Mouse (Mus musculus): Measurements from ENCODE around the gene Mef2a. TPM values are rescaled to one million over a fixed set of nuclear protein-coding genes. Genes with fewer than 3 reads are reported as not detected.

The Mef2a gene
- polyA plus RNA-seq, 1 experiment = 17.2 TPM

- no peak overlapping the region for H3K27ac ChIP-seq (ENCODE audit: control insufficient read depth, insufficient read depth, low read depth, low read length, poor library complexity)
- H3K4me3 ChIP-seq (replicated peaks; ENCODE audit: control insufficient read depth, low read depth, low read length) = no peak overlapping the region
- no peaks in the 10 kb centered on the region; the same call in 1 of the 2 replicates for H3K4me1 ChIP-seq (ENCODE audit: control insufficient read depth, insufficient read depth, low read length)
- TF ChIP-seq CTCF (IDR thresholded peaks at IDR 0.05; ENCODE audit: control insufficient read depth, insufficient read depth, low read length) (no peak), POLR2A (IDR thresholded peaks at IDR 0.05; ENCODE audit: borderline replicate concordance, control insufficient read depth, low read depth, low read length) (no peak)
Observed at GRCm38 (mm10) chr7:67359863-67360262, 12.8 kb downstream of the Mef2a start.

GRCm38 (mm10) chr7:67355870-67356269, 16.8 kb downstream of the Mef2a start:
- no peak overlapping the region for H3K4me3 ChIP-seq (replicated peaks; ENCODE audit: control insufficient read depth, low read depth, low read length)
- H3K27ac ChIP-seq (ENCODE audit: control insufficient read depth, insufficient read depth, low read depth, low read length, poor library complexity) = no peak overlapping the region
- H3K4me1 ChIP-seq (ENCODE audit: control insufficient read depth, insufficient read depth, low read length) = no peaks in the 10 kb centered on the region; the same call in 1 of the 2 replicates
- 74% methylated on average over 5 of the region's 5 CpGs for WGBS
- TF ChIP-seq CTCF (IDR thresholded peaks at IDR 0.05; ENCODE audit: control insufficient read depth, insufficient read depth, low read length) (peak; percentile 43; the same call in 1 of the 2 replicates), POLR2A (IDR thresholded peaks at IDR 0.05; ENCODE audit: borderline replicate concordance, control insufficient read depth, low read depth, low read length) (no peak)

- Histone ChIP-seq H3K4me3 (replicated peaks; ENCODE audit: control insufficient read depth, low read depth, low read length) (no peak overlapping the region), H3K4me1 (ENCODE audit: control insufficient read depth, insufficient read depth, low read length) (no peaks in the 10 kb centered on the region; the same call in 1 of the 2 replicates), H3K27ac (ENCODE audit: control insufficient read depth, insufficient read depth, low read depth, low read length, poor library complexity) (no peak overlapping the region)
- TF ChIP-seq CTCF (IDR thresholded peaks at IDR 0.05; ENCODE audit: control insufficient read depth, insufficient read depth, low read length) (peak; percentile 68), POLR2A (IDR thresholded peaks at IDR 0.05; ENCODE audit: borderline replicate concordance, control insufficient read depth, low read depth, low read length) (no peak)
- WGBS = 43% methylated on average over 6 of the region's 6 CpGs
Observed at GRCm38 (mm10) chr7:67353667-67354066, 19.0 kb downstream of the Mef2a start.

GRCm38 (mm10) chr7:67352989-67353388, 19.7 kb downstream of the Mef2a start:
- Histone ChIP-seq H3K4me3 (replicated peaks; ENCODE audit: control insufficient read depth, low read depth, low read length) (no peak overlapping the region), H3K4me1 (ENCODE audit: control insufficient read depth, insufficient read depth, low read length) (no peaks in the 10 kb centered on the region), H3K27ac (ENCODE audit: control insufficient read depth, insufficient read depth, low read depth, low read length, poor library complexity) (no peak overlapping the region)
- WGBS = 71% methylated on average over 4 of the region's 4 CpGs
- TF ChIP-seq POLR2A (IDR thresholded peaks at IDR 0.05; ENCODE audit: borderline replicate concordance, control insufficient read depth, low read depth, low read length) = no peak

GRCm38 (mm10) chr7:67344443-67344842, 28.2 kb downstream of the Mef2a start:
- no peak overlapping the region for H3K27ac ChIP-seq (ENCODE audit: control insufficient read depth, insufficient read depth, low read depth, low read length, poor library complexity)
- TF ChIP-seq CTCF (IDR thresholded peaks at IDR 0.05; ENCODE audit: control insufficient read depth, insufficient read depth, low read length) = no peak
- no peak for TF ChIP-seq POLR2A (IDR thresholded peaks at IDR 0.05; ENCODE audit: borderline replicate concordance, control insufficient read depth, low read depth, low read length)
- H3K4me3 ChIP-seq (replicated peaks; ENCODE audit: control insufficient read depth, low read depth, low read length) = no peak overlapping the region
- WGBS = 87% methylated on average over 1 of the region's 1 CpGs
- H3K4me1 ChIP-seq (ENCODE audit: control insufficient read depth, insufficient read depth, low read length) = no peaks in the 10 kb centered on the region

- 76% methylated on average over 7 of the region's 7 CpGs for WGBS
- Histone ChIP-seq H3K27ac (ENCODE audit: control insufficient read depth, insufficient read depth, low read depth, low read length, poor library complexity) (no peak overlapping the region), H3K4me3 (replicated peaks; ENCODE audit: control insufficient read depth, low read depth, low read length) (no peak overlapping the region), H3K4me1 (ENCODE audit: control insufficient read depth, insufficient read depth, low read length) (no peaks in the 10 kb centered on the region)
- no peak for TF ChIP-seq CTCF (IDR thresholded peaks at IDR 0.05; ENCODE audit: control insufficient read depth, insufficient read depth, low read length)
- TF ChIP-seq POLR2A (IDR thresholded peaks at IDR 0.05; ENCODE audit: borderline replicate concordance, control insufficient read depth, low read depth, low read length) = no peak
Observed at GRCm38 (mm10) chr7:67342067-67342625, 30.5 kb downstream of the Mef2a start.

- no peak overlapping the region for H3K27ac ChIP-seq (ENCODE audit: control insufficient read depth, insufficient read depth, low read depth, low read length, poor library complexity)
- no peak overlapping the region for H3K4me3 ChIP-seq (replicated peaks; ENCODE audit: control insufficient read depth, low read depth, low read length)
- TF ChIP-seq POLR2A (IDR thresholded peaks at IDR 0.05; ENCODE audit: borderline replicate concordance, control insufficient read depth, low read depth, low read length) = no peak
- no peak for TF ChIP-seq CTCF (IDR thresholded peaks at IDR 0.05; ENCODE audit: control insufficient read depth, insufficient read depth, low read length)
- H3K4me1 ChIP-seq (ENCODE audit: control insufficient read depth, insufficient read depth, low read length) = no peaks in the 10 kb centered on the region
- 17% methylated on average over 1 of the region's 1 CpGs for WGBS
Observed at GRCm38 (mm10) chr7:67320359-67320758, 52.3 kb downstream of the Mef2a start.

GRCm38 (mm10) chr7:67318697-67319096, 54.0 kb downstream of the Mef2a start:
- TF ChIP-seq CTCF (IDR thresholded peaks at IDR 0.05; ENCODE audit: control insufficient read depth, insufficient read depth, low read length) (no peak), POLR2A (IDR thresholded peaks at IDR 0.05; ENCODE audit: borderline replicate concordance, control insufficient read depth, low read depth, low read length) (no peak)
- no peaks in the 10 kb centered on the region for H3K4me1 ChIP-seq (ENCODE audit: control insufficient read depth, insufficient read depth, low read length)
- H3K4me3 ChIP-seq (replicated peaks; ENCODE audit: control insufficient read depth, low read depth, low read length) = no peak overlapping the region
- no peak overlapping the region for H3K27ac ChIP-seq (ENCODE audit: control insufficient read depth, insufficient read depth, low read depth, low read length, poor library complexity)

GRCm38 (mm10) chr7:67313200-67313599, 59.5 kb downstream of the Mef2a start:
- no peak overlapping the region for H3K4me3 ChIP-seq (replicated peaks; ENCODE audit: control insufficient read depth, low read depth, low read length)
- WGBS = 61% methylated on average over 3 of the region's 3 CpGs
- TF ChIP-seq CTCF (IDR thresholded peaks at IDR 0.05; ENCODE audit: control insufficient read depth, insufficient read depth, low read length) (no peak), POLR2A (IDR thresholded peaks at IDR 0.05; ENCODE audit: borderline replicate concordance, control insufficient read depth, low read depth, low read length) (no peak)
- no peaks in the 10 kb centered on the region for H3K4me1 ChIP-seq (ENCODE audit: control insufficient read depth, insufficient read depth, low read length)
- no peak overlapping the region for H3K27ac ChIP-seq (ENCODE audit: control insufficient read depth, insufficient read depth, low read depth, low read length, poor library complexity)

Measured in bone marrow, adult 2 months (tissue).